Mouse (Mus musculus) liver, embryonic 14.5 days (tissue): ENCODE measurements at regions not wholly inside any gene's neighbourhood (a gene's known extent, or its start where the extent isn't known, plus 50 kb on each side); places are given as distances from the start of the nearest gene placed in this dataset.
"Not testable (repeated sequence)": the region's sequence is repeated elsewhere in the genome, so short reads cannot be mapped to it uniquely, and the experiment has no call there.

Source experiments
- ATAC-seq: fragments of 200-750 bp; cut with Nextera tagmentation; 2 replicates; pipeline ENCODE4 v1.8.0; 2017; ENCODE audit warnings: moderate number of reproducible peaks, mild to moderate bottlenecking, moderate library complexity; ENCODE audit not compliant: insufficient read depth
- DNase-seq, 3 experiments: peaks; one replicate each; pipeline ENCODE4 v3.0.0-alpha.2; 2012 to 2013; ENCODE audit warnings: low read depth in 3 of 3, low spot score in 3 of 3
- H3K27ac ChIP-seq: fragments of 300-500 bp; sonication (generic); 2 replicates; pipeline ENCODE4 v1.5.1; 2014; ENCODE audit warnings: moderate library complexity, mild to moderate bottlenecking, control low read depth, inconsistent platforms
- H3K27me3 ChIP-seq: fragments of 300-500 bp; sonication (generic); 2 replicates; pipeline ENCODE4 v1.6.1; 2014; ENCODE audit warnings: mild to moderate bottlenecking, low read length, moderate library complexity; ENCODE audit not compliant: control insufficient read depth, insufficient read depth
- H3K36me3 ChIP-seq: fragments of 300-500 bp; sonication (generic); replicated peaks from 2 replicates; pipeline ENCODE4 v1.6.1; 2014; ENCODE audit warnings: low read depth; ENCODE audit not compliant: control insufficient read depth, insufficient read depth
- H3K4me1 ChIP-seq, 2 experiments: fragments of 200-500 bp in 1 of 2; fragments of 300-500 bp in 1 of 2; sonication (generic) in 1 of 2; replicated peaks; 2 replicates each; pipeline ENCODE4 v1.6.1; 2012 to 2014; ENCODE audit warnings: antibody characterized with exemption in 1 of 2, inconsistent platforms in 1 of 2, low read length in 1 of 2; ENCODE audit not compliant: control insufficient read depth in 2 of 2, insufficient read depth in 2 of 2
- H3K4me2 ChIP-seq: fragments of 300-500 bp; sonication (generic); 2 replicates; pipeline ENCODE4 v1.6.1; 2014; ENCODE audit warnings: low read depth, mild to moderate bottlenecking, control low read depth, moderate library complexity
- H3K4me3 ChIP-seq, 2 experiments: fragments of 200-500 bp in 1 of 2; fragments of 300-500 bp in 1 of 2; sonication (generic) in 1 of 2; 2 replicates each; pipeline ENCODE4 v1.5.1; 2012 to 2014; ENCODE audit warnings: low read depth in 2 of 2, low read length in 2 of 2, mild to moderate bottlenecking in 2 of 2, control low read depth in 1 of 2, inconsistent platforms in 1 of 2, moderate library complexity in 1 of 2; ENCODE audit not compliant: insufficient read depth in 1 of 2
- H3K9ac ChIP-seq: fragments of 300-500 bp; sonication (generic); replicated peaks from 2 replicates; pipeline ENCODE4 v1.6.1; 2014; ENCODE audit warnings: mild to moderate bottlenecking, control low read depth, moderate library complexity
- H3K9me3 ChIP-seq: fragments of 300-500 bp; sonication (generic); 2 replicates; pipeline ENCODE4 v1.6.1; 2016; ENCODE audit warnings: low read length, mixed read lengths; ENCODE audit not compliant: control insufficient read depth
- WGBS: fragments of 180-500 bp; shearing (Covaris S2); extraction: QIAGEN DNeasy Blood & Tissue Kit; methylation state at CpG from one replicate; pipeline ENCODE4 v1.1.7; 2014; ENCODE audit not compliant: insufficient replicate concordance; 5-methylcytosine and 5-hydroxymethylcytosine counted together

- not testable (repeated sequence) for H3K9ac ChIP-seq, H3K36me3 ChIP-seq, H3K9me3 ChIP-seq, H3K4me3 ChIP-seq, H3K4me1 ChIP-seq, DNase-seq, H3K27me3 ChIP-seq, H3K4me2 ChIP-seq, H3K27ac ChIP-seq
- peak; percentile 77 for ATAC-seq
- WGBS: 85% methylated on average over 5 of the region's 7 CpGs
Measured at GRCm38 (mm10) chrX:4899187-4899586, 52.7 kb upstream of the Btbd35f27 start.
